Mouse (Mus musculus) stomach, postnatal 0 days (tissue): Measurements from ENCODE around the gene Ndufs8. TPM values are rescaled to one million over a fixed set of nuclear protein-coding genes. Genes with fewer than 3 reads are reported as not detected.

ENCODE experiments used
- ATAC-seq: fragments of 200-750 bp; cut with Nextera tagmentation; 2 replicates; pipeline ENCODE4 v1.8.0; 2017; ENCODE audit not compliant: low FRiP score, low TSS enrichment
- DNase-seq: peaks from one replicate; pipeline ENCODE4 v3.0.0-alpha.2; 2016; ENCODE audit warnings: low spot score
- H3K27ac ChIP-seq: fragments of 300-500 bp; sonication (generic); replicated peaks from 2 replicates; pipeline ENCODE4 v1.5.1; 2014; ENCODE audit warnings: mild to moderate bottlenecking, control low read depth
- H3K27me3 ChIP-seq: fragments of 300-500 bp; sonication (generic); 2 replicates; pipeline ENCODE4 v1.6.1; 2014; ENCODE audit warnings: low read length; ENCODE audit not compliant: control insufficient read depth, insufficient read depth
- H3K36me3 ChIP-seq: fragments of 300-500 bp; sonication (generic); 2 replicates; pipeline ENCODE4 v1.6.1; 2014; ENCODE audit warnings: low read length, mixed read lengths; ENCODE audit not compliant: control insufficient read depth, insufficient read depth
- H3K4me1 ChIP-seq: fragments of 300-500 bp; sonication (generic); replicated peaks from 2 replicates; pipeline ENCODE4 v1.6.1; 2014; ENCODE audit warnings: antibody characterized with exemption; ENCODE audit not compliant: control insufficient read depth, insufficient read depth
- H3K4me2 ChIP-seq: fragments of 300-500 bp; sonication (generic); replicated peaks from 2 replicates; pipeline ENCODE4 v1.6.1; 2014; ENCODE audit warnings: low read depth, mild to moderate bottlenecking, control low read depth, moderate library complexity
- H3K4me3 ChIP-seq: fragments of 300-500 bp; sonication (generic); 2 replicates; pipeline ENCODE4 v1.5.1; 2014; ENCODE audit warnings: low read depth, low read length, control low read depth
- H3K9ac ChIP-seq: fragments of 300-500 bp; sonication (generic); 2 replicates; pipeline ENCODE4 v1.6.1; 2014; ENCODE audit warnings: mild to moderate bottlenecking, low read length, control low read depth, mixed read lengths
- H3K9me3 ChIP-seq: fragments of 300-500 bp; sonication (generic); 2 replicates; pipeline ENCODE4 v1.6.1; 2016; ENCODE audit warnings: low read length; ENCODE audit not compliant: control insufficient read depth
- CTCF ChIP-seq: IDR thresholded peaks from 2 replicates; pipeline ENCODE4 v1.5.1; 2016; ENCODE audit warnings: antibody characterized with exemption, low read depth, mild to moderate bottlenecking, moderate library complexity
- EP300 ChIP-seq: optimal IDR thresholded peaks from 2 replicates; pipeline ENCODE3; 2016; ENCODE audit warnings: antibody characterized with exemption
- WGBS: fragments of 180-500 bp; shearing (Covaris S2); extraction: QIAGEN DNeasy Blood & Tissue Kit; methylation state at CpG from one replicate; pipeline ENCODE4 v1.1.7; 2014; 5-methylcytosine and 5-hydroxymethylcytosine counted together
- polyA plus RNA-seq: library from polyadenylated mRNA; unstranded; fragments of >200 nt; fragmentation: Nextera tagmentation; extraction: Ambion mirVana; gene quantifications from 2 replicates; pipeline ENCODE4 v1.2.1, GENCODE M21; 2015

Ndufs8 gene
- polyA plus RNA-seq, 1 experiment from 2014 or later = 284 TPM

DNA sequence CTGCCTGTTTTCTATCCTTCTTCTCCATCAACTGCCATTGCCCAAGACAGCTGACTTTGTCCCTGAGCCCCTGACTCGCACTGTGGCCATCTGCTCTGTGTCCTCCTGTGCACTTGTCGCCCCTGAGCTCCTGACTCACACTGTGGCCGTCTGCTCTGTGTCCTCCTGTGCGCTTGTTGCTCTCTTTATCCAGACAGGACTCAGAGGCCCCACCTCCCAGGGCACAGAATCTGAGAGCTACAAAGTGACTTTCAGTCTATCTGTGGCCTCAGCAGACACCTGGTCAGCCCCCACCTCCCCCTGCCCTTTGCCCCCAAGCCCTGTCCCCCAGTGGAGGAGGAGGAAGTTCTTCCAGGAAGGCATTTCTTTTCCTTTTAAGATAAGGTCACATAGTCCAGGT is 43.2 kb upstream of the Ndufs8 start:
- DNase-seq (no peak), ATAC-seq (0 out of 2 replicates have a peak, but pooled peaks have one; percentile 25)
- Histone ChIP-seq H3K27ac (no peak overlapping the region), H3K4me3 (no peak overlapping the region), H3K9ac (no peak overlapping the region), H3K27me3 (no peaks in the 10 kb centered on the region), H3K36me3 (no peaks in the 10 kb centered on the region), H3K9me3 (no peaks in the 10 kb centered on the region), H3K4me2 (no peak overlapping the region), H3K4me1 (no peaks in the 10 kb centered on the region)
- 37% methylated on average over 4 of the region's 4 CpGs for WGBS
- TF ChIP-seq CTCF = no peak
- no peak for TF ChIP-seq EP300

DNA sequence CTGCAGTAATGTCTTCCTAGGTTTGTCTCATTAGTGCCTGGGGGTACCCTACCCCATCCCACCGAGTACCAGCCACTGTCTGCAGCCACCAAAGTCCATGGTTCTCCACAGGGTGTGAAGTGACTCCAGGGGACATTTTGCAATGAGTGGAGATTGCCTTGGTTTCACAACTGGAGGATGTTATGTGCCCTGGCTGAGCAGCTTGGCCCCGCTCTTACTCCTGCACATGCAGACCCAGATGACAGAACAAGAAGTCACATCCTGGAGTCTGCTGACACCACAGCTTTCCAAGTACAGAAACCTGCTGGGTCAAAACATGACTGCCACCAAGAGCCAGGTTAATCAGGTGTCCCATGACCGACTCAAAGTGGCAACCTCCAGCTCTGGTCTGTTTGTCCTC is 42.5 kb upstream of the Ndufs8 start:
- no peak overlapping the region for H3K4me3 ChIP-seq
- no peaks in the 10 kb centered on the region for H3K27me3 ChIP-seq
- H3K36me3 ChIP-seq = no peaks in the 10 kb centered on the region
- H3K9ac ChIP-seq = no peak overlapping the region
- no peaks in the 10 kb centered on the region for H3K9me3 ChIP-seq
- no peak overlapping the region for H3K27ac ChIP-seq
- H3K4me1 ChIP-seq = no peaks in the 10 kb centered on the region
- TF ChIP-seq EP300 = no peak
- TF ChIP-seq CTCF = no peak
- 54% methylated on average over 3 of the region's 3 CpGs for WGBS
- ATAC-seq (no peak), DNase-seq (no peak)
- no peak overlapping the region for H3K4me2 ChIP-seq

GRCm38 (mm10) chr19:3952099-3952498 is 39.5 kb upstream of the Ndufs8 start:
- WGBS = 16% methylated on average over 1 of the region's 1 CpGs
- no peaks in the 10 kb centered on the region for H3K9me3 ChIP-seq
- no peak for TF ChIP-seq CTCF
- no peak for TF ChIP-seq EP300
- ATAC-seq (no peak), DNase-seq (no peak)
- H3K27ac ChIP-seq = no peak overlapping the region
- H3K9ac ChIP-seq = no peak overlapping the region
- H3K27me3 ChIP-seq = no peaks in the 10 kb centered on the region
- no peaks in the 10 kb centered on the region for H3K36me3 ChIP-seq
- H3K4me3 ChIP-seq = no peak overlapping the region
- H3K4me1 ChIP-seq = no peaks in the 10 kb centered on the region
- H3K4me2 ChIP-seq = no peak overlapping the region

GRCm38 (mm10) chr19:3951461-3951860 is 38.9 kb upstream of the Ndufs8 start:
- DNase-seq (no peak), ATAC-seq (no peak)
- Histone ChIP-seq H3K4me2 (no peak overlapping the region), H3K27me3 (no peaks in the 10 kb centered on the region), H3K36me3 (no peaks in the 10 kb centered on the region), H3K4me3 (no peak overlapping the region), H3K9ac (no peak overlapping the region), H3K9me3 (no peaks in the 10 kb centered on the region), H3K4me1 (no peaks in the 10 kb centered on the region), H3K27ac (no peak overlapping the region)
- TF ChIP-seq EP300 (no peak), CTCF (no peak)

DNA sequence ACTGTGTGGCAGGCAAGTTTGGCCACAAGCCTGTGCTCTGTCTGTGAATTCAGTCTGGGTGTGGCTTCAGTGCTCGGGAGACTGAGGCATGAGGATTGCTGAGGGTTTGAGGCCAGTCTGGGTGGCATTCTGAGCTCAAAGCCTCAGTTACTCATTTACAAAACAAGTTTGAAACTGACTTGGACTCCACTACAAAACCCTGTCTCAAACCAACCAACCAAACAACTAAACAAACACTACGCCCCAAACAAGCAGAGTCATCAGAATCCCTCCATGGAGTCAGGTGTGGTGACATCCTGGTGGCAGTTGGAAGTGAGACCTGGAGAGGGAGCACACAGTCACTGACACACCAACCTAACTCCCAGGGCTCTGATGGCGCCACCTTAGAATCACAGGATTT is 37.8 kb upstream of the Ndufs8 start:
- Histone ChIP-seq H3K9ac (no peak overlapping the region), H3K4me3 (no peak overlapping the region), H3K4me1 (no peaks in the 10 kb centered on the region), H3K4me2 (no peak overlapping the region), H3K27me3 (no peaks in the 10 kb centered on the region), H3K27ac (no peak overlapping the region), H3K36me3 (no peaks in the 10 kb centered on the region), H3K9me3 (no peaks in the 10 kb centered on the region)
- WGBS = 72% methylated on average over 3 of the region's 3 CpGs
- no peak for ATAC-seq
- TF ChIP-seq EP300 (no peak), CTCF (no peak)
- DNase-seq = no peak

- 78% methylated on average over 13 of the region's 14 CpGs for WGBS
These were observed 36.0 kb upstream of the Ndufs8 start for GRCm38 (mm10) chr19:3948546-3948945.

More at GRCm38 (mm10) chr19:3948546-3948945, 36.0 kb upstream of the Ndufs8 start:
- no peak overlapping the region for H3K9ac ChIP-seq
- H3K27ac ChIP-seq = no peak overlapping the region
- TF ChIP-seq EP300 (no peak), CTCF (no peak)
- H3K4me3 ChIP-seq = no peak overlapping the region
- ATAC-seq = no peak
- no peak for DNase-seq
- H3K36me3 ChIP-seq = no peaks in the 10 kb centered on the region
- H3K9me3 ChIP-seq = no peaks in the 10 kb centered on the region
- no peaks in the 10 kb centered on the region for H3K27me3 ChIP-seq
- no peaks in the 10 kb centered on the region for H3K4me1 ChIP-seq
- no peak overlapping the region for H3K4me2 ChIP-seq
